Mouse (Mus musculus) brain, adult 2 months (tissue): ENCODE measurements at regions not wholly inside any gene's neighbourhood (a gene's known extent, or its start where the extent isn't known, plus 50 kb on each side); places are given as distances from the start of the nearest gene placed in this dataset.

Source experiments
- DNase-seq: peaks from one replicate; pipeline ENCODE4 v3.0.0; 2011; ENCODE audit warnings: low read depth, low spot score

- DNase-seq = no peak
These were observed 119.3 kb downstream of the Cartpt start for GRCm38 (mm10) chr13:99781616-99782015.

GRCm38 (mm10) chr13:99780751-99781460, 120.0 kb downstream of the Cartpt start:
- peak; percentile 40 for DNase-seq

GRCm38 (mm10) chr13:99778747-99779146, 122.1 kb downstream of the Cartpt start:
- DNase-seq = no peak

- DNase-seq = no peak
These were observed 123.2 kb downstream of the Cartpt start for GRCm38 (mm10) chr13:99777736-99778135.

GRCm38 (mm10) chr13:99765965-99766364, 134.9 kb downstream of the Cartpt start:
- DNase-seq = no peak

GRCm38 (mm10) chr13:99764764-99765163, 136.1 kb downstream of the Cartpt start:
- DNase-seq = no peak

GRCm38 (mm10) chr13:99764097-99764714, 136.7 kb downstream of the Cartpt start:
- no peak for DNase-seq

GRCm38 (mm10) chr13:99761843-99762242, 139.0 kb downstream of the Cartpt start:
- DNase-seq = peak; percentile 95

GRCm38 (mm10) chr13:99761423-99761822, 139.5 kb downstream of the Cartpt start:
- no peak for DNase-seq

GRCm38 (mm10) chr13:99760646-99761045, 140.2 kb downstream of the Cartpt start:
- DNase-seq = no peak

- peak; percentile 59 for DNase-seq
These were observed 141.4 kb downstream of the Cartpt start for GRCm38 (mm10) chr13:99759256-99760044.

- no peak for DNase-seq
These were observed 146.2 kb downstream of the Cartpt start for GRCm38 (mm10) chr13:99754701-99755100.

- DNase-seq = peak; percentile 56
These were observed 146.6 kb downstream of the Cartpt start for GRCm38 (mm10) chr13:99754251-99754652.

- DNase-seq = no peak
These were observed 147.4 kb downstream of the Cartpt start for GRCm38 (mm10) chr13:99753526-99753925.

GRCm38 (mm10) chr13:99750729-99751128, 150.2 kb downstream of the Cartpt start:
- peak; percentile 79 for DNase-seq

GRCm38 (mm10) chr13:99749342-99749741, 151.5 kb downstream of the Cartpt start:
- DNase-seq = no peak

- DNase-seq = no peak
These were observed 152.8 kb downstream of the Cartpt start for GRCm38 (mm10) chr13:99748128-99748527.

GRCm38 (mm10) chr13:99745526-99745925, 155.4 kb downstream of the Cartpt start:
- DNase-seq = no peak

- peak; percentile 64 for DNase-seq
These were observed 156.1 kb downstream of the Cartpt start for GRCm38 (mm10) chr13:99744790-99745120.

GRCm38 (mm10) chr13:99743952-99744789, 156.7 kb downstream of the Cartpt start:
- no peak for DNase-seq

GRCm38 (mm10) chr13:99742507-99742906, 158.4 kb downstream of the Cartpt start:
- no peak for DNase-seq

- DNase-seq = no peak
These were observed 158.9 kb downstream of the Cartpt start for GRCm38 (mm10) chr13:99741981-99742380.
